Mouse (Mus musculus) myocyte (in vitro differentiated cells): Measurements from ENCODE around the gene Hadhb. TPM values are rescaled to one million over a fixed set of nuclear protein-coding genes. Genes with fewer than 3 reads are reported as not detected.

Experiments
- H3K27me3 ChIP-seq: one replicate; pipeline ENCODE4 v1.6.1; 2011; ENCODE audit not compliant: control insufficient read depth, insufficient read depth, insufficient read length
- H3K36me3 ChIP-seq: one replicate; pipeline ENCODE4 v1.6.1; 2011; ENCODE audit not compliant: control insufficient read depth, insufficient read depth
- H3K4me2 ChIP-seq: one replicate; pipeline ENCODE4 v1.6.1; 2011; ENCODE audit warnings: low read depth, control low read depth
- H3K4me3 ChIP-seq: one replicate; pipeline ENCODE4 v1.5.1; 2011; ENCODE audit warnings: mild to moderate bottlenecking, control low read depth, moderate library complexity
- H3K79me2 ChIP-seq: one replicate; pipeline ENCODE4 v1.6.1; 2011; ENCODE audit not compliant: control insufficient read depth, insufficient read depth
- H3ac ChIP-seq: one replicate; pipeline ENCODE4 v1.6.1; 2011; ENCODE audit not compliant: control insufficient read depth, insufficient read length
- CEBPB ChIP-seq: IDR thresholded peaks from 2 replicates; pipeline ENCODE4 v1.6.1; 2011; ENCODE audit warnings: mild to moderate bottlenecking, moderate library complexity; ENCODE audit not compliant: poor library complexity, insufficient read depth, severe bottlenecking
- E2F4 ChIP-seq: IDR thresholded peaks from one replicate; pipeline ENCODE4 v1.6.1; 2011; ENCODE audit warnings: mild to moderate bottlenecking, control low read depth, moderate library complexity; ENCODE audit not compliant: insufficient read depth
- MAX ChIP-seq: IDR thresholded peaks from one replicate; pipeline ENCODE4 v1.6.1; 2011; ENCODE audit warnings: low read depth, mild to moderate bottlenecking, control low read depth
- MYOD1 ChIP-seq, 3 experiments: IDR thresholded peaks; one replicate each; pipeline ENCODE4 v1.6.1; 2011; ENCODE audit warnings: control low read depth in 2 of 3, low read depth in 2 of 3, mild to moderate bottlenecking in 2 of 3, moderate library complexity in 1 of 3; ENCODE audit not compliant: insufficient read length in 2 of 3, control insufficient read depth in 1 of 3
- MYOG ChIP-seq, 3 experiments: IDR thresholded peaks; one replicate each; pipeline ENCODE4 v1.6.1; 2011; ENCODE audit warnings: control low read depth in 2 of 3, low read depth in 2 of 3, mild to moderate bottlenecking in 2 of 3; ENCODE audit not compliant: insufficient read length in 2 of 3, control insufficient read depth in 1 of 3, insufficient read depth in 1 of 3
- POLR2A ChIP-seq: IDR thresholded peaks from one replicate; pipeline ENCODE4 v1.6.1; 2011; ENCODE audit warnings: low read depth, mild to moderate bottlenecking, control low read depth, moderate library complexity; ENCODE audit not compliant: insufficient read length
- POLR2AphosphoS2 ChIP-seq: IDR thresholded peaks from one replicate; pipeline ENCODE4 v1.6.1; 2011; ENCODE audit warnings: low read depth, control low read depth; ENCODE audit not compliant: insufficient read length
- REST ChIP-seq: IDR thresholded peaks from one replicate; pipeline ENCODE4 v1.6.1; 2011; ENCODE audit warnings: mild to moderate bottlenecking, control low read depth, moderate library complexity; ENCODE audit not compliant: insufficient read depth, insufficient read length
- SRF ChIP-seq: IDR thresholded peaks from one replicate; pipeline ENCODE4 v1.6.1; 2011; ENCODE audit warnings: low read depth; ENCODE audit not compliant: control insufficient read depth, insufficient read length
- TCF12 ChIP-seq: IDR thresholded peaks from one replicate; pipeline ENCODE4 v1.6.1; 2011; ENCODE audit warnings: mild to moderate bottlenecking, control low read depth; ENCODE audit not compliant: poor library complexity, insufficient read depth, severe bottlenecking
- TCF3 ChIP-seq: IDR thresholded peaks from one replicate; pipeline ENCODE4 v1.6.1; 2011; ENCODE audit warnings: low read depth, control low read depth; ENCODE audit not compliant: insufficient read length
- USF1 ChIP-seq: IDR thresholded peaks from one replicate; pipeline ENCODE4 v1.6.1; 2011; ENCODE audit warnings: low read depth, mild to moderate bottlenecking, control low read depth, moderate library complexity
- polyA plus RNA-seq: library from polyadenylated mRNA; unstranded; fragments of >200 nt; fragmentation: generic; extraction: Trizol; gene quantifications from one replicate; pipeline ENCODE4 v1.2.1, GENCODE M21; 2012; ENCODE audit warnings: missing spikeins

Gene Hadhb
- polyA plus RNA-seq, 1 experiment: 52.3 TPM

DNA sequence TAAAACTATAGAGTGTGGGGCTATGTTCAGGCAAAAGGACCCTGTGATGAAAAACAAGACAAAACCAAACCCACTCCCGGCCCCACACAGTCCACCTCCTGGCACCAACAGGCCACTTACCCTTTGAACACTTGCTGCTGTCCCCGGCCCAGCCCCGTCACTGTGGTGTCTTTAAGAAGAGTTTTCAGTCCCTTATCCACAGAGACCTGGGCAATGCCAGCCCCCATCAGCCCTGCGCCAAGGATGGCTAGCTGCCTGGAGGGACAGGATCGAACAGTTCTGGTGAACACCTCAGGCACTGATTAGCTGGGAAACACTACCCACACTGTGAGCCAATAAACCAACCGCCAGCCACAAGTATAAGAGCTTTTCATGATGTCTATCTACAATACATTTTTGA is 26.4 kb upstream of the Hadhb start:
- no peak overlapping the region for H3ac ChIP-seq
- no peak for TF ChIP-seq POLR2A
- no peak for TF ChIP-seq SRF
- no peak for TF ChIP-seq MYOG (IDR thresholded peaks at IDR 0.05; ENCODE audit: control insufficient read depth in 1 of 3, insufficient read depth in 1 of 3, insufficient read length in 2 of 3, low read depth in 2 of 3)
- no peak for TF ChIP-seq CEBPB
- no peak for TF ChIP-seq POLR2AphosphoS2
- TF ChIP-seq USF1: no peak
- TF ChIP-seq E2F4: no peak
- TF ChIP-seq MYOD1 (IDR thresholded peaks at IDR 0.05; ENCODE audit: control insufficient read depth in 1 of 3, insufficient read length in 2 of 3, low read depth in 2 of 3): no peak
- no peaks in the 10 kb centered on the region for H3K79me2 ChIP-seq
- peaks cover 39% of the 10 kb centered on the region for H3K36me3 ChIP-seq
- H3K4me3 ChIP-seq: no peak overlapping the region
- H3K4me2 ChIP-seq: no peak overlapping the region
- no peaks in the 10 kb centered on the region for H3K27me3 ChIP-seq

DNA sequence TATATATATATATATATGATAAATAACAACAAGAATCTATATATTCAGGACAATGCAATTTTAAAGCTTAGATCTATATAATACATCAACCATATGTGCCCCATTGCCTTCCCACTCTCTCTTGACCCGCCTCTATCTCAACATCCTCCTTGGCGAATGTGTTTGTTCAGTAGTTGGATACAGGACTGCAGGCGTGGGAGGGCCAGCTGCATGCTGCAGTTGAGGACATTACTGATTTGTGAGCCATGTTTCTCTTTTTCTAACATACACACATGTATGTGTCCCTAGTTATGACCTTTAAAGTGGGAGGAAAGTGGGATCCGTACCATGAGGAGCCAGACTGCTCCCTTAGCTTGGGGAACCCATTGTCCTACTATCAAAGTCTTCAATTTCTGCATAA is 23.8 kb upstream of the Hadhb start:
- Histone ChIP-seq H3K4me3 (no peak overlapping the region), H3ac (no peak overlapping the region), H3K36me3 (peaks cover 22% of the 10 kb centered on the region), H3K79me2 (no peaks in the 10 kb centered on the region), H3K27me3 (no peaks in the 10 kb centered on the region), H3K4me2 (no peak overlapping the region)
- no peak for TF ChIP-seq POLR2AphosphoS2
- no peak for TF ChIP-seq CEBPB
- TF ChIP-seq POLR2A: no peak
- no peak for TF ChIP-seq MYOD1 (IDR thresholded peaks at IDR 0.05; ENCODE audit: control insufficient read depth in 1 of 3, insufficient read length in 2 of 3, low read depth in 2 of 3)
- TF ChIP-seq SRF: no peak
- TF ChIP-seq TCF3: no peak
- no peak for TF ChIP-seq MAX
- TF ChIP-seq E2F4: no peak
- TF ChIP-seq USF1: no peak
- TF ChIP-seq MYOG (IDR thresholded peaks at IDR 0.05; ENCODE audit: control insufficient read depth in 1 of 3, insufficient read depth in 1 of 3, insufficient read length in 2 of 3, low read depth in 2 of 3): no peak
- no peak for TF ChIP-seq TCF12
- TF ChIP-seq REST: no peak

DNA sequence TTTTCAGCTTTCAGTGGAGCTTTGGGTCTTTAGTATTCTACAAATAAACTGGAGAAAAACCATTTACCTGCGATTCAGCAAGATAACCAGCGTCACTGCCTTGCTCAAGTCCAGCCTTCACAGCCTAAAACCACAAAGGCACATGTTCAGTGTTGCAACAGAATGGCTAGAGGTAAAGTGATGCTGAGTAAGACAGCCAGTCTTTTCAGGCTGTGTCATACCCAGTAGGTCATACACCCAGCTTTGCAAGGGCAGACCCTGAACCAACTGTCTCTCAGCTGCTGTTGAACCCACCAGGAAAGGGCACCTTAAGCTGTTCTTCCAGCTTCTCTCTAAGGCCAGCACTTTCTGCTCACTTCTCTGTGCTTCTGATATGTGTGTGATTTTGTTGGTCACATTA is 22.9 kb upstream of the Hadhb start:
- no peak overlapping the region for H3K4me3 ChIP-seq
- H3K4me2 ChIP-seq: no peak overlapping the region
- TF ChIP-seq REST: no peak
- no peak for TF ChIP-seq TCF12
- TF ChIP-seq MYOG (IDR thresholded peaks at IDR 0.05; ENCODE audit: control insufficient read depth in 1 of 3, insufficient read depth in 1 of 3, insufficient read length in 2 of 3, low read depth in 2 of 3): no peak
- no peak for TF ChIP-seq POLR2AphosphoS2
- H3K27me3 ChIP-seq: no peaks in the 10 kb centered on the region
- no peaks in the 10 kb centered on the region for H3K79me2 ChIP-seq
- H3ac ChIP-seq: no peak overlapping the region
- H3K36me3 ChIP-seq: peaks cover 21% of the 10 kb centered on the region

DNA sequence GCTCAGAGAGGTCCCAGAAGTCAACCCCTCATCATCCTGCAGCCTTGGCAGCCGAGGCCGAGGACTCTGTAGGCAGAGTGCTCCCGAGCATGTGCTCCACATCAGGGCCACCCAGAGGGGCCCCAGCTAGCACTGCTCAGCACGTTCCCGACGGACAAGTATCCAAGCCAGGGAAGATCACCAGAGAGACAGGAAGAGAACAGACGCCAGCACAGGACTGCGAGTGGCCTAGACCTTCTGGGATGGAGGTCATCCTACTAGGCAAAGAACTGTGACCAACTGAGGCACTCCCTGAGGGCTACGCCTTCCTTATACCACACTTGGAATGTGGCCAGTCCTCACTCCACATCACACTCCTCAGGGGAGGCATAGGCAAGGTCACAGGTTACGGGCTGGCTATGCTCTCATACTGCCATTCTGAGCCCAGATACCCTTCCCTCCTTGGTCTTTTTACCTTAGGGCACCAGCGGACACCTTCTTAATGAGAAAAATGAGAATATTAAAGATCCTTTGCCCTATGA is 19.3 kb upstream of the Hadhb start:
- TF ChIP-seq MYOD1 (IDR thresholded peaks at IDR 0.05; ENCODE audit: control insufficient read depth in 1 of 3, insufficient read length in 2 of 3, low read depth in 2 of 3): no peak
- TF ChIP-seq SRF: no peak
- TF ChIP-seq TCF12: no peak
- TF ChIP-seq CEBPB: no peak
- no peak for TF ChIP-seq REST
- no peak for TF ChIP-seq E2F4
- Histone ChIP-seq H3K79me2 (no peaks in the 10 kb centered on the region), H3K4me2 (no peak overlapping the region), H3K36me3 (peaks cover 35% of the 10 kb centered on the region), H3K4me3 (no peak overlapping the region), H3K27me3 (no peaks in the 10 kb centered on the region), H3ac (no peak overlapping the region)

DNA sequence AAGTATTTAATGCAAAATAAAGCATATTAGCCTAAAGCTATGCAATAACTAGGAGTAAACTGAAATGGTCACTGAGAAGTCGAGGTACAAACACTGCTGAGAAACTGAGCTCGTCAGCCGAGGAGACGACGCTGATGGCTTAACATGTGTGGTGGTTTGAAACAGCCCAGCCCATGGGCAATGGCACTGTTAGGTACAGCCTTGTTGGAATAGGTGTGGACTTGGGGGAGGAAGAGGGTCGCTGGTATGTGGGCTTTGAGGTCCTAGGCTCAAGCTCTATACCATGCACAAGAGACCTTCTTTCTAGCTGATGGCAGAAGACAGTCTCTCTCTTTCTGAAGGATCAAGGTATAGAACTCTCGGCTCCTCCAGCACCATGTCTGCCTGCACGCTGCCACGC is 17.8 kb upstream of the Hadhb start:
- H3K27me3 ChIP-seq: no peaks in the 10 kb centered on the region
- no peak overlapping the region for H3K4me3 ChIP-seq
- no peak overlapping the region for H3K4me2 ChIP-seq
- peaks cover 39% of the 10 kb centered on the region for H3K36me3 ChIP-seq
- no peaks in the 10 kb centered on the region for H3K79me2 ChIP-seq
- TF ChIP-seq E2F4 (no peak), POLR2A (no peak), TCF12 (no peak), POLR2AphosphoS2 (no peak), REST (no peak), USF1 (no peak), MYOD1 (IDR thresholded peaks at IDR 0.05; ENCODE audit: control insufficient read depth in 1 of 3, insufficient read length in 2 of 3, low read depth in 2 of 3) (no peak), MYOG (IDR thresholded peaks at IDR 0.05; ENCODE audit: control insufficient read depth in 1 of 3, insufficient read depth in 1 of 3, insufficient read length in 2 of 3, low read depth in 2 of 3) (no peak), CEBPB (no peak), MAX (no peak)
- no peak overlapping the region for H3ac ChIP-seq
